Mouse (Mus musculus) adrenal gland, adult 18-20 months (tissue): ENCODE data around the gene Tctex1d1. TPM values are rescaled to one million over a fixed set of nuclear protein-coding genes. Genes with fewer than 3 reads are reported as not detected.
A peak's percentile ranks its signal among the peaks of the same experiment; 100 is the strongest.

ENCODE experiments used
- DNase-seq, 2 experiments: peaks; one replicate each; pipeline ENCODE4 v3.0.0; 2021 to 2022; ENCODE audit warnings: low spot score in 2 of 2
- long read RNA-seq, 2 experiments: library from polyadenylated mRNA; stranded (forward); transcript quantifications; one replicate each; pipeline ENCODE4 v2.0.0; 2021
- total RNA-seq, 2 experiments: library from RNA; stranded (reverse); gene quantifications; 1 replicate in 1 of 2; 2 replicates in 1 of 2; pipeline ENCODE4 v1.2.3; 2021

Tctex1d1 gene
- total RNA-seq: not detected
- long read RNA-seq, experiment 1: 0 reads
- long read RNA-seq, experiment 2: 0 reads

- DNase-seq: no peak
Measured at GRCm38 (mm10) chr4:102978440-102978839, at the start of gene Tctex1d1. Gene Tctex1d1 (plus strand): TSS chr4:102978606.

- no peak for DNase-seq
Measured at GRCm38 (mm10) chr4:102929491-102929890, 48.9 kb upstream of the Tctex1d1 start.

- no peak for DNase-seq
Measured at GRCm38 (mm10) chr4:102930679-102931078, 47.7 kb upstream of the Tctex1d1 start.

- DNase-seq: no peak
Measured at GRCm38 (mm10) chr4:102940266-102940665, 38.1 kb upstream of the Tctex1d1 start.

- DNase-seq: no peak
Measured at GRCm38 (mm10) chr4:102940738-102941137, 37.7 kb upstream of the Tctex1d1 start.

- no peak for DNase-seq
Measured at GRCm38 (mm10) chr4:102944325-102944724, 34.1 kb upstream of the Tctex1d1 start.

GRCm38 (mm10) chr4:102952476-102952875, 25.9 kb upstream of the Tctex1d1 start:
- no peak for DNase-seq

- no peak for DNase-seq
Measured at GRCm38 (mm10) chr4:102955294-102955956, 23.0 kb upstream of the Tctex1d1 start.

GRCm38 (mm10) chr4:102959409-102959808, 19.0 kb upstream of the Tctex1d1 start:
- DNase-seq: no peak

- DNase-seq: no peak
Measured at GRCm38 (mm10) chr4:102964174-102964573, 14.2 kb upstream of the Tctex1d1 start.

- no peak for DNase-seq
Measured at GRCm38 (mm10) chr4:102967811-102968210, 10.6 kb upstream of the Tctex1d1 start.

GRCm38 (mm10) chr4:102969599-102969998, 8.8 kb upstream of the Tctex1d1 start:
- DNase-seq: no peak

GRCm38 (mm10) chr4:102971159-102971558, 7.2 kb upstream of the Tctex1d1 start:
- no peak for DNase-seq

GRCm38 (mm10) chr4:102972071-102972470, 6.3 kb upstream of the Tctex1d1 start:
- no peak for DNase-seq

GRCm38 (mm10) chr4:102974172-102974571, 4.2 kb upstream of the Tctex1d1 start:
- DNase-seq: no peak

GRCm38 (mm10) chr4:102976290-102977275, 1.8 kb upstream of the Tctex1d1 start:
- DNase-seq: no peak

GRCm38 (mm10) chr4:102977778-102978321, 556 bp upstream of the Tctex1d1 start:
- DNase-seq: no peak

- no peak for DNase-seq
Measured at GRCm38 (mm10) chr4:102979385-102979784, 979 bp downstream of the Tctex1d1 start.

- no peak for DNase-seq
Measured at GRCm38 (mm10) chr4:102981709-102982108, 3.3 kb downstream of the Tctex1d1 start.

- DNase-seq: no peak
Measured at GRCm38 (mm10) chr4:102986173-102986572, 7.8 kb downstream of the Tctex1d1 start.

- DNase-seq: peak; percentile 24 to 30
Measured at GRCm38 (mm10) chr4:102986917-102987316, 8.5 kb downstream of the Tctex1d1 start.

- no peak for DNase-seq
Measured at GRCm38 (mm10) chr4:102987325-102987724, 8.9 kb downstream of the Tctex1d1 start.
